Mouse (Mus musculus) ES-CJ7 (cell line): Measurements from ENCODE around the gene A430005L14Rik.

Experiments used
- DNase-seq: peaks from one replicate; pipeline ENCODE4 v3.0.0; 2011; ENCODE audit warnings: low read depth, low spot score

The A430005L14Rik gene

DNA sequence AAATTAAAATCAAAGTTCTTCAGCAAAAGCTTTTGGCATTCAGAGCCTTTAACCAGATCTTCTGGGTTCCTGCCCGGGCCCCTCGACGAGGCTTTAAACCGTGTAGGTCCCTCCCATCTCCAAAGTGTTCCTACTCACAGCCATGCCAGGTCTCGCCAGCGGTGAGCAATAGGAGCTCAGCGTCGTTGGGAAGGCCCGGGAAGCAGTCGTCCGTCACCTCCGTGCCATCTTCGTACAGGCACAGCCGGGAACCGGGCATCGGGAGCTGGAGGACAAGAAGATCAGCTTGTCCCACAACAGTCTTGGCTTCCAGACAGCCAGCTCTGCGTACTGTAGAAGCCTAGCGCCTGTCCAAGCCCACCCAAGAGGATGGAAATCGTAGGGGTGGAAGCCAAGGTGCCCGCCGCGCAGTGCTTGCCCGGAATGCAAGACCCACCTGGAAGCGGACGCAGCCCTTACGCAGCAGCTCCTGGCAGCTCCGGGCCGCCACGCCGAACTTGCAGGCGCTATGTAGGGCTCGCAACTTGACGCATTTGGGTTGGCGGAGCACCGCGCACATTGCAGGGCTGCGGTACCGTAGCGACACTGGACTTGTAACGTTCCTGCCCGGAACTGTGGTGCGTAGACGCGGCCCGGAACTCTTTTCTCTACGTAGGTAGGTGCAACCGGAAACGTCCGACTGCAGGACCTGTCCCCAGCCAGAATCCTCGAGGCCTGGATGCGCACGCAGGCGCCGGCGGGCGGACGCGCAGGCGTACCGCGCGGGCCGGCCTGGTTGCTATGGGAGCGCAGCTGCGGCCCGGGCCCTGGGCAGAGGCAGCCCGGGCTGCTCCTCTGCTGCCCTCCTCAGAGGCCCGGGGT is 17.6 kb downstream of the A430005L14Rik start, which contains the start of the genes Dffb and Cep104:
Gene Dffb, minus strand, starts transcription at position 696 of the 861 bp plus-strand sequence.
Gene Cep104, plus strand, starts transcription at position 764 of the 861 bp plus-strand sequence.
- DNase-seq: peak; percentile 92

DNA sequence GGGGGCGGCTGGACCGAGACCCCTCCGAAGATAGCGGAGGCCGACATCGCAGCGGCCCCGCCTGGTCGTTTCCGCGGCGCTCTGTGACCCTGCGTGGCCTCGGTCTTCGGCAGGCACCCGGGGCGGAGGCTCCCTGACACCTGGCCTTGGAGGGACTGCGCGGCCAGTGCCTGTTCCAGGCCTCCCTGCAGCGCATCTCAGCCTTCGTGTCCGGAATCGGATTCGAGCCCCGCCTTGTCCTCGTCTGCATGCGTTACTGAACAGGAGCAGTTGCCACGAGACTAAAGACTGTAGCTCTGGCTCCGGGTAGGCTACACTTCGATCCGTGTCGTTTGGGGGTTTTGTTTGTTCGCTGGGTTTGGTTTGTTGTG is 18.2 kb downstream of the A430005L14Rik start:
- no peak for DNase-seq

DNA sequence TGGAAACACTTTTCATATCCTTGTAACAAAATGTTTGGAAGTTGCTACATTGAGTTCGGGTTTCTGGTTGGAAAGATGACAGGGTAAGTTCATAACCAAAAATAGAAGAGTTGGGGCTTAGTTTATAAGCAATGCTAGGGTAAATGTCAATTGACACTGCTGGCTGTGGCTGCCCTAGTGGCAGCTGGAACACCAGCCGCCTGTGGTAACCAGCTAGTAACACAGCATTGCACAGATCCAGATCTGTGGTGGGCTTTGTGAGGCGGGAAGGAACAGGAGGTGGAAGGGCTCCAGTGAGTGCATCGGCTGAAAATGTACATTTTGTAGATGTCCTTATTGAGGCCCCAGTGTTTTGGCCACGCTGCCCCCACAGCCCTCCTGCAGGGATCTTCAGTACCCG is 18.7 kb downstream of the A430005L14Rik start:
- no peak for DNase-seq

DNA sequence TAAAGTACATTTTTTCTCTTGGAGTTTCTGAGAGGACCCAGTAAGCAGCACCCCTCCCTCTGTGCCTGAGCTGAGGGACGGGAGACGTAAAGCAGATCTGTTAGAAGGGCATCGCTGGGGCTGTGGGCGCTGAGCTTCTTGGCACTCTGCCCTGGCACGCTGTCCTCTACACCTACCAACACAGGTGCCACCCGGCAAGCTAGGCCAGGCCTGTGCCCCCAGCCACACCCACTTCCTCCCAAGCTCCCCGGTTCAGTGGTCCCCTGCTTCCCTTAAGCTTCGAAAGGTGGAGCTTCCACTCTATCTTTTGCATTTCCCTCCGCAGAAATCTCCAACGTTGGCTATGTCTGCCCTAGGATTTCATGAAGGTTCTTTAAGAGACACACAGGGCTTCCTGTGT is 22.2 kb downstream of the A430005L14Rik start:
- no peak for DNase-seq

DNA sequence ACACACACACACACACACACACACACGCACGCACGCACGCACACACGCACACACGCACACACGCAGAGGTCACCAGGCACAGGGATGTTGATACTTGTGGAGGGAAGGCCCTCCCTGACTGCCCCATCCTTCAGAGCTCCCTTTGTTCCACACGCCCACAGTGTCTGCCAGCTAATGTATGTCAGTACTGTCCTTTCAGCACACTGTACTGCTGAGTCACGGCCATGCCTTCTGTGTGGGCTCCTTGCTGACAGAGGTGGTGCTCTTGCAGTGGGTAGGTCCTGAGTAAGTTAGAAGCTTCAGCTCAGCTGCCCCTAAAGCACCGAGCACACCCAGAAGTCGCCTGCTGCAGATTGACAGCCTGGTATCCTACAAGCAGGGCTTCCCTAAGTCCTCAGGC is 23.4 kb downstream of the A430005L14Rik start:
- DNase-seq: no peak

DNA sequence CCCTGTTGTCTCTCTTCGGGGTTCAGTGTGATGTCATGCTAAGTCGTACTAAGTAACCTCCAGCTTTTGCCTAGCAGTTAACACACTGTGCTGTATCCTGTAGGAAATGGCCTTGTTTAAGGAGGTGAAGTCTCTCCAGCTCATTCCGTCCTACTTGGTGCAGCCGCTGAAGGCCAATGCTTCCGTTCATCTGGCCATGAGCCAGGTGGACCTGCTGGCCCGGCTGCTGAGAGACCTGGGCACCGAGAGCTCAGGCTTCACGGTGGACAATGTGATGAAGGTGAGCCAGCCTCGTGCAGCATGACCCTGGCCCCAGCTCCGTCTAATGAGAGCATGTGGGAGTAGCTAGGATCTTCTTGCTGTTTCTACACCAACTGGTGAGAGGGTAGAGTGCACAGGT is 35.7 kb downstream of the A430005L14Rik start:
- no peak for DNase-seq

DNA sequence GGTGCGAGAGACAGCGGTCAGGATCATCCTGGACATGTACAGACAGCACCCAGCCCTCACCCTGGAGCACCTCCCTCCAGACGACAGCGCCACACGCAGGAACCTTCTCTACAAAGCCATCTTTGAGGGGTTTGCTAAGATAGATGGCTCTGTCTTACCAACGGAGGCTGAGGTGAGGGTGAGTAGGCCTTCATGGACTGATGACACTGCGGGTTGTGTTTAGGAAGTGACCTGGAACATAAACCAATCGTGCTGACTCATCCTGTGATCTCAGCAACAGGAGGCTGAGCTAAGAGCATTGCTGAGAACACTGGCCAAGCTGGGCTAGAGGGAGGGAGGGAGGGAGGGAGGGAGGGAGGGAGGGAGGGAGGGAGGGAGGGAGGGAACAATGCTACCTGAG is 36.5 kb downstream of the A430005L14Rik start:
- peak; percentile 17 for DNase-seq

DNA sequence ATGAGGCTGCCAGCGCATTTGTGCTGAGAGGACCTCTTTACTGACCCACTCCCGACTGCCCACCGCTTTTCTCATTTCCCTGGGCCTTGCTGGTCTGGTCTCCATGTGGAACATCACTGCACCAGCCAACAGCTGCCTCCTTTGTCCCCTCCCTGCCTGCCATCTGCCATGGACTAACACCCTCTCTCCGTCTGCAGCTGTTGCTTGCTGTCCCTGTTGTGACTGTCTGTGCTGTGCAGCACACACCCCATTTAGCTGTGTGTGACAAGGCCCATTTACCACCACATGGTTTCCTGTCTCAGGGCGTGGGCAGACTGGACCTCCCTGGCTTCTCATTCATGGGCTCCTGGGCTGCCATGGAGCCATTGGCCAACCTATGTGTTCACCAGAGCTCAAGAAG is 48.5 kb downstream of the A430005L14Rik start:
- no peak for DNase-seq

DNA sequence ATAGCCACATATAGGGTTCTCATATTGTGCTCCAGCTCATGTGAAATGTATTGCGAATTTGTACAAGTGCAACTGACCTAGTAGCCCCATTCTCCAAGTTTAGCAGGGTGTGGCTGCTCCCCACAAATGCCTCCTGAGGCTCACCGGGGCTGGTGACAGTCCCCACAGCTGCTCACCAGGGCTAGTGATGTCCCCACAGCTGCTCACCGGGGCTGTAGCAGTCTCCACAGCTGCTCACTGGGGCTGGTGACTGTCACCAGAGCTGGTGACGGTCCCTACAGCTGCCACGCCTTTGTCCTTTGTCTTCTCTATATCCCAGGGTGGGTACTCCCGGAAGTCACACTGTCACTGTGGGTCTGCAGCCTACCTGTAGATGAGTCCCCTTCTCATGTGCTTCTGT is 49.2 kb downstream of the A430005L14Rik start:
- no peak for DNase-seq

DNA sequence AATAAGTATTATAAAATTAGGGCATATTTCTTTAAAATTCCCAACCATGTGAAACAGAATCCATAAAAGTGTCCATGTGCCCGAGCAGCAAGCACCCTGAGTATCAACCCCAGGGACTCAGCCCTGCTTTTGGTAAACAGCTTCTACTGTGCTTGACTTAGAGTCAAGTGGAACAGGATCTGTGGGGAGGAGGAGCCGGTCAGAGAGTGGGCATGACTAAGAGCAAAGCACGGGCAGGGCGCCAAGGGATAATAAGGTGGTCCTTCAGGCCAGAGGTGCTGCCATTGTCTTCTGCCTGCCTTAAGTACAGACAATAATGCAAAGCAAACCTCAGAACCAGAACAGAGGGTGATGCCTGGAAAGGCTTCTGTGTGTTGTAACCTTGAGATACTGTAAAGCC is 50.7 kb downstream of the A430005L14Rik start:
- DNase-seq: no peak

DNA sequence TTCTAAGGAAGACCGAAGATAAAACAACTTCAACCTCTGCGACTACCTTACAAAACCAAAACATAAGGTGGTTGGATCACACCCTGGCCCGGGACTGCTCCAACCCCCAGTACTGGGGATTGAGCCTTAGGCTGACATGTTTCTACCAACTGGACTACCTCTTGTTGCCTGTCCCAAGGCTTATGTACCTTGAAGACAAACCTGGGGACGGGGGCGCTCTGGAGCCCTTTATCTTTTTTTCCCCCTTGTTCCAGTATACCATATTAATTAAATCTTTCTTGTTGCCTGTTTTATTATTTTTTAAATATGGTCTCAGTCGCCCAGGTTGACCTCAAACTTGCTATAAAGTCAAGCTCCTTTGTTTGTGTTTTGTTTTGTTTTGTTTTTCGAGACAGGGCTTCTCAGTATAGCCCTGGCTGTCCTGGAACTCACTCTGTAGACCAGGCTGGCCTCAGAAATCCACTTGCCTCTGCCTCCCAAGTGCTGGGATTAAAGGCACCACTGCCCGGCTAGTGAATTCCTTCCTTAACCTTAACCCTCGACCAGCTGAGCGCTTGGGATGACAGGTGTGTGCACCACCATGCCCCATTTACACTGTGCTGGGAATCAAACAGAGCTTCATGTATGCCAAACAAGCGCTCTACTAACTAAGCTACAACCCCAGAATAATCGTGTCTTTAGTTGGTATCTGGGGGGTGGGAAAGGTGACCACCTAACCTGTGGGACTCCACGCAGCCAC is 54.0 kb downstream of the A430005L14Rik start:
- DNase-seq: no peak
